Mouse (Mus musculus) CH12.LX (cell line): ENCODE results near the gene Pik3r4. TPM values are rescaled to one million over a fixed set of nuclear protein-coding genes. Genes with fewer than 3 reads are reported as not detected.

Experiments used
- DNase-seq: peaks from one replicate; pipeline ENCODE4 v3.0.0-alpha.2; 2013; ENCODE audit errors: extremely low read depth
- H3K27ac ChIP-seq: 2 replicates; pipeline ENCODE4 v1.5.1; 2012; ENCODE audit warnings: low read depth, mild to moderate bottlenecking, control low read depth, moderate library complexity; ENCODE audit not compliant: insufficient read depth
- H3K27me3 ChIP-seq: replicated peaks from 2 replicates; pipeline ENCODE3; 2012; ENCODE audit warnings: inconsistent platforms
- H3K36me3 ChIP-seq, 2 experiments: replicated peaks in 1 of 2; 2 replicates each; pipeline versions ENCODE3 to v1.6.1; 2012; ENCODE audit warnings: inconsistent platforms in 1 of 2, low read length in 1 of 2, mild to moderate bottlenecking in 1 of 2, mixed read lengths in 1 of 2, moderate library complexity in 1 of 2; ENCODE audit not compliant: control insufficient read depth in 1 of 2, insufficient read depth in 1 of 2
- H3K4me1 ChIP-seq, 2 experiments: 2 replicates each; pipeline ENCODE4 v1.6.1; 2012; ENCODE audit warnings: inconsistent platforms in 1 of 2, moderate library complexity in 1 of 2; ENCODE audit not compliant: insufficient read depth in 2 of 2, control insufficient read depth in 1 of 2
- H3K4me2 ChIP-seq: 2 replicates; pipeline ENCODE4 v1.6.1; 2012; ENCODE audit warnings: low read depth, mild to moderate bottlenecking, control low read depth; ENCODE audit not compliant: poor library complexity, insufficient read depth, severe bottlenecking
- H3K4me3 ChIP-seq, 3 experiments: fragments of 150-350 bp in 1 of 3; sonication (generic) in 1 of 3; replicated peaks in 1 of 3; 2 replicates each; pipeline versions ENCODE3 to v1.5.1; 2011 to 2012; ENCODE audit warnings: low read depth in 2 of 3, low read length in 2 of 3, mild to moderate bottlenecking in 2 of 3, moderate library complexity in 2 of 3, control low read depth in 1 of 3, improper control_type of control experiment in 1 of 3, inconsistent platforms in 1 of 3, mixed read lengths in 1 of 3; ENCODE audit not compliant: poor library complexity in 1 of 3
- H3K79me2 ChIP-seq: replicated peaks from 2 replicates; pipeline ENCODE4 v1.6.1; 2012; ENCODE audit warnings: mild to moderate bottlenecking, moderate library complexity; ENCODE audit not compliant: control insufficient read depth, poor library complexity, insufficient read depth, severe bottlenecking; ENCODE audit errors: extremely low read depth
- H3K9ac ChIP-seq: 2 replicates; pipeline ENCODE4 v1.6.1; 2012; ENCODE audit warnings: low read depth, mild to moderate bottlenecking, control low read depth, moderate library complexity; ENCODE audit not compliant: insufficient read depth
- H3K9me3 ChIP-seq: replicated peaks from 2 replicates; pipeline ENCODE3; 2012; ENCODE audit warnings: low read length, inconsistent platforms, mixed read lengths
- CTCF ChIP-seq, 2 experiments: IDR thresholded peaks in 1 of 2; conservative IDR thresholded peaks in 1 of 2; 2 replicates each; pipeline ENCODE4 v1.5.1; 2011 to 2012; ENCODE audit warnings: low read depth in 2 of 2, low read length in 2 of 2, improper control_type of control experiment in 1 of 2, inconsistent platforms in 1 of 2, mild to moderate bottlenecking in 1 of 2, moderate library complexity in 1 of 2
- E2F4 ChIP-seq: IDR thresholded peaks from 2 replicates; pipeline ENCODE4 v1.6.1; 2011; ENCODE audit warnings: low read depth, low read length, improper control_type of control experiment; ENCODE audit not compliant: insufficient replicate concordance
- ELF1 ChIP-seq: IDR thresholded peaks from 2 replicates; pipeline ENCODE4 v1.6.1; 2014; ENCODE audit warnings: low read depth, mild to moderate bottlenecking, inconsistent platforms, low read length, improper control_type of control experiment
- EP300 ChIP-seq: IDR thresholded peaks from 2 replicates; pipeline ENCODE4 v1.6.1; 2011; ENCODE audit warnings: low read length, improper control_type of control experiment
- GABPA ChIP-seq: IDR thresholded peaks from 2 replicates; pipeline ENCODE4 v1.6.1; 2012; ENCODE audit warnings: low read depth, low read length, improper control_type of control experiment, inconsistent platforms; ENCODE audit not compliant: insufficient replicate concordance
- IRF4 ChIP-seq: IDR thresholded peaks from 2 replicates; pipeline ENCODE4 v1.6.1; 2014; ENCODE audit warnings: low read depth, mild to moderate bottlenecking, inconsistent platforms, low read length, improper control_type of control experiment
- JUN ChIP-seq: IDR thresholded peaks from 2 replicates; pipeline ENCODE4 v1.6.1; 2011; ENCODE audit warnings: low read depth, mild to moderate bottlenecking, low read length, improper control_type of control experiment, moderate library complexity; ENCODE audit not compliant: insufficient read depth
- JUND ChIP-seq: conservative IDR thresholded peaks from 2 replicates; pipeline ENCODE4 v1.6.1; 2011; ENCODE audit warnings: low read depth, low read length, improper control_type of control experiment
- MAFK ChIP-seq: IDR thresholded peaks from 2 replicates; pipeline ENCODE4 v1.6.1; 2011; ENCODE audit warnings: low read length, improper control_type of control experiment; ENCODE audit not compliant: insufficient replicate concordance
- MAX ChIP-seq: IDR thresholded peaks from 2 replicates; pipeline ENCODE4 v1.6.1; 2011; ENCODE audit warnings: low read length, improper control_type of control experiment
- MAZ ChIP-seq: IDR thresholded peaks from 2 replicates; pipeline ENCODE4 v1.6.1; 2012; ENCODE audit warnings: low read depth, mild to moderate bottlenecking, inconsistent platforms, low read length, improper control_type of control experiment, moderate library complexity
- MXI1 ChIP-seq: IDR thresholded peaks from 2 replicates; pipeline ENCODE4 v1.6.1; 2011; ENCODE audit warnings: mild to moderate bottlenecking, low read depth, low read length, improper control_type of control experiment
- MYC ChIP-seq: IDR thresholded peaks from 2 replicates; pipeline ENCODE4 v1.6.1; 2011; ENCODE audit warnings: low read depth, mild to moderate bottlenecking, improper control_type of control experiment, low read length
- NRF1 ChIP-seq: IDR thresholded peaks from 2 replicates; pipeline ENCODE4 v1.6.1; 2014; ENCODE audit warnings: low read depth, mild to moderate bottlenecking, inconsistent platforms, low read length, improper control_type of control experiment, moderate library complexity
- POLR2A ChIP-seq: IDR thresholded peaks from 2 replicates; pipeline ENCODE4 v1.6.1; 2011; ENCODE audit warnings: low read depth, mild to moderate bottlenecking, improper control_type of control experiment, low read length
- RAD21 ChIP-seq: IDR thresholded peaks from 2 replicates; pipeline ENCODE4 v1.6.1; 2011; ENCODE audit warnings: low read depth, mild to moderate bottlenecking, low read length, improper control_type of control experiment, moderate library complexity
- TCF12 ChIP-seq: IDR thresholded peaks from 2 replicates; pipeline ENCODE4 v1.6.1; 2014; ENCODE audit warnings: low read depth, mild to moderate bottlenecking, inconsistent platforms, low read length, improper control_type of control experiment
- USF2 ChIP-seq: conservative IDR thresholded peaks from 2 replicates; pipeline ENCODE4 v1.6.1; 2011; ENCODE audit warnings: low read depth, low read length, improper control_type of control experiment
- ZKSCAN1 ChIP-seq: IDR thresholded peaks from 2 replicates; pipeline ENCODE4 v1.6.1; 2012; ENCODE audit warnings: low read depth, inconsistent platforms, low read length, improper control_type of control experiment, borderline replicate concordance
- ZMIZ1 ChIP-seq: IDR thresholded peaks from 2 replicates; pipeline ENCODE4 v1.6.1; 2012; ENCODE audit warnings: low read depth, mild to moderate bottlenecking, inconsistent platforms, low read length, improper control_type of control experiment
- dilution Hi-C: fragments of 300-500 bp; cut with MboI; formaldehyde crosslinking; loops from 2 replicates; pipeline ENCODE4 v1.14.3; 2020; ENCODE audit warnings: low sequenced_read_pairs; ENCODE audit not compliant: extremely low pct_unique_long_range_greater_than_20kb, extremely low pct_ligation_motif_present
- in situ Hi-C: fragments of 300-500 bp; cut with MboI; formaldehyde crosslinking; loops from 3 replicates; pipeline ENCODE4 v1.14.3; 2019; ENCODE audit warnings: low sequenced_read_pairs, low pct_ligation_motif_present, low pct_unique_long_range_greater_than_20kb, mixed read lengths
- polyA plus RNA-seq: library from polyadenylated mRNA; unstranded; fragments of >175 nt; gene quantifications from 2 replicates; pipeline ENCODE4 v1.2.1, GENCODE M21; 2012; ENCODE audit warnings: low read depth; ENCODE audit not compliant: insufficient read length
- total RNA-seq, 2 experiments: library from RNA; depleted of rRNA; stranded (reverse); fragments of 300-350 nt in 1 of 2; fragments of >200 nt in 1 of 2; gene quantifications; 2 replicates each; pipeline ENCODE4 v1.2.3; 2012 to 2014

The Pik3r4 gene
- total and polyA plus RNA-seq, 3 experiments, result 11.4 to 24.5 (median 18.3) TPM

DNA sequence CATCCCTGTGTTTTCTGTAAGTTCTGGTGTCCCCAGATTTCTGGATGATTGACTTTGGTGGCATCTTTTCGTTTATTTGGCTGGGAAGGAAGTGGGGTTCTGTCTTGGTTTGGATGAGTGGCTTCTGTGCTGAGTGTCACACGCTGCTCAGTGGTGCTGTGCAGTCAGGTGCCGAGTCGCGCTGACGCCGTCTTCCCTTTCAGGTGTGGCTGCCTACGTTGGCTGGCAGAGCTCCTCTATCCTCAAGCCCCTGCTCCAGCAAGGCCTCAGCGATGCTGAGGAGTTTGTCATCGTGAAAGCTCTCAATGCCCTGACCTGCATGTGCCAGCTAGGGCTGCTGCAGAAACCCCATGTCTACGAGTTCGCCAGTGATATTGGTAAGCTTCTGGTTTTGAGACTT is 15.4 kb downstream of the Pik3r4 start:
- peaks cover 57 to 90% of the 10 kb centered on the region in 2 experiments for H3K36me3 ChIP-seq
- TF ChIP-seq MXI1 (no peak), ZMIZ1 (no peak), RAD21 (no peak)
- no peaks in the 10 kb centered on the region for H3K27me3 ChIP-seq
- in situ Hi-C loops, result no loop called here
- H3K9ac ChIP-seq, result no peak overlapping the region
- no peaks in the 10 kb centered on the region for H3K79me2 ChIP-seq
- no peak overlapping the region for H3K4me3 ChIP-seq
- no peak for DNase-seq
- dilution Hi-C loops, result no loop called here
- peaks cover 0 to 12% of the 10 kb centered on the region in 2 experiments; a peak in 2 of 4 replicates for H3K4me1 ChIP-seq
- H3K4me2 ChIP-seq, result no peak overlapping the region
- H3K9me3 ChIP-seq, result no peaks in the 10 kb centered on the region
- H3K27ac ChIP-seq, result no peak overlapping the region

DNA sequence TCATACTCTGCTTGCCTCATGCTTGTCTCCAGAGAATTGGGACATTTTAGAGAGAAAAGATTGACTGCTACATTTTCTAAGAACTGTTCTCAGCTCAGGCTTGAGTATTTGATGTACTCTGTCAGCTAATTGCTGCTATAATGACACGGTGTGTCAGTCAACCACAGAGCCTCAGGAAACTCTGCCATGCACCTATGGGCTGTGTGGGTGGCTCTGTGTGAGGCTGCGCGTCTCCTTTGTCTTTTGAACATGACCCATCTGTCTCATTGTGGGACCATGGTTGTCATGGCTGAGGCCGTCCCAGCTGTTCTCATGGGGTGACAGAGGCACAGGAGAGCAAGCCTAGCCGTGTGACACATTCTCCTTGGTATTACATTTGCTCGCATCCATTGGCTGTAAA is 17.1 kb downstream of the Pik3r4 start:
- Histone ChIP-seq H3K9me3 (no peaks in the 10 kb centered on the region), H3K4me1 (peaks cover 0 to 12% of the 10 kb centered on the region in 2 experiments; a peak in 2 of 4 replicates), H3K27me3 (no peaks in the 10 kb centered on the region), H3K4me3 (no peak overlapping the region), H3K36me3 (peaks cover 59 to 91% of the 10 kb centered on the region in 2 experiments), H3K9ac (no peak overlapping the region), H3K79me2 (no peaks in the 10 kb centered on the region), H3K4me2 (no peak overlapping the region), H3K27ac (no peak overlapping the region)
- in situ Hi-C loops, result no loop called here
- TF ChIP-seq USF2, result no peak
- no peak for TF ChIP-seq NRF1
- TF ChIP-seq IRF4, result no peak
- no peak for TF ChIP-seq MAZ
- TF ChIP-seq GABPA, result no peak
- TF ChIP-seq MXI1, result no peak
- no peak for TF ChIP-seq ELF1
- TF ChIP-seq CTCF (conservative IDR thresholded peaks at IDR 0.05 in 1 of 2, IDR thresholded peaks at IDR 0.05 in 1 of 2; ENCODE audit: low read depth in 2 of 2, low read length in 2 of 2), result no peak
- TF ChIP-seq EP300, result no peak
- no peak for TF ChIP-seq TCF12
- no peak for TF ChIP-seq RAD21
- TF ChIP-seq ZKSCAN1, result no peak
- TF ChIP-seq E2F4, result no peak
- TF ChIP-seq MAFK, result no peak
- no peak for TF ChIP-seq MAX
- no peak for TF ChIP-seq POLR2A
- no peak for TF ChIP-seq JUN
- TF ChIP-seq JUND, result no peak
- no peak for TF ChIP-seq MYC
- DNase-seq, result no peak
- dilution Hi-C loops, result no loop called here
